Mouse (Mus musculus) bone marrow, adult 2 months (tissue): ENCODE results near the gene Serinc3. TPM values are rescaled to one million over a fixed set of nuclear protein-coding genes. Genes with fewer than 3 reads are reported as not detected.
A peak's percentile ranks its signal among the peaks of the same experiment; 100 is the strongest.

Source experiments
- H3K27ac ChIP-seq: fragments of 200-500 bp; 2 replicates; pipeline ENCODE4 v1.5.1; 2012; ENCODE audit warnings: low read depth, mild to moderate bottlenecking, control low read depth, inconsistent platforms, low read length; ENCODE audit not compliant: control insufficient read depth, poor library complexity, insufficient read depth
- H3K4me1 ChIP-seq: fragments of 200-500 bp; 2 replicates; pipeline ENCODE4 v1.6.1; 2011; ENCODE audit warnings: low read length; ENCODE audit not compliant: control insufficient read depth, insufficient read depth
- H3K4me3 ChIP-seq: fragments of 200-500 bp; replicated peaks from 2 replicates; pipeline ENCODE3; 2011; ENCODE audit warnings: mild to moderate bottlenecking, low read depth, low read length, control low read depth; ENCODE audit not compliant: control insufficient read depth
- CTCF ChIP-seq: fragments of 200-500 bp; IDR thresholded peaks from 2 replicates; pipeline ENCODE4 v1.5.1; 2011; ENCODE audit warnings: low read length, control low read depth; ENCODE audit not compliant: control insufficient read depth, insufficient read depth
- POLR2A ChIP-seq: fragments of 200-500 bp; IDR thresholded peaks from 2 replicates; pipeline ENCODE4 v1.6.1; 2011; ENCODE audit warnings: low read depth, mild to moderate bottlenecking, control low read depth, low read length, borderline replicate concordance; ENCODE audit not compliant: control insufficient read depth
- WGBS: fragments of 180-500 bp; shearing (Covaris S2); methylation state at CpG from one replicate; pipeline ENCODE4 v1.1.7; 2018; 5-methylcytosine and 5-hydroxymethylcytosine counted together
- polyA plus RNA-seq: library from polyadenylated mRNA; stranded (reverse); fragments of >200 nt; gene quantifications from 2 replicates; pipeline ENCODE4 v1.2.4, GENCODE M21; 2011; ENCODE audit warnings: low replicate concordance; ENCODE audit not compliant: missing spikeins, insufficient read depth, insufficient read length

Gene Serinc3
- polyA plus RNA-seq, 1 experiment, result 328 TPM

- no peak overlapping the region for H3K4me3 ChIP-seq
- 89% methylated on average over 3 of the region's 3 CpGs for WGBS
- no peak overlapping the region for H3K27ac ChIP-seq
- TF ChIP-seq POLR2A, result no peak
- no peak for TF ChIP-seq CTCF
- H3K4me1 ChIP-seq, result peaks cover 1% of the 10 kb centered on the region; the same call in 1 of the 2 replicates
Observed at GRCm38 (mm10) chr2:163686886-163687285, 42.0 kb upstream of the Serinc3 start.

GRCm38 (mm10) chr2:163686233-163686632, 41.3 kb upstream of the Serinc3 start:
- no peak overlapping the region for H3K27ac ChIP-seq
- 76% methylated on average over 5 of the region's 5 CpGs for WGBS
- TF ChIP-seq CTCF, result no peak
- no peak for TF ChIP-seq POLR2A
- H3K4me3 ChIP-seq, result no peak overlapping the region
- peaks cover 1% of the 10 kb centered on the region; the same call in 1 of the 2 replicates for H3K4me1 ChIP-seq

GRCm38 (mm10) chr2:163685761-163686200, 40.9 kb upstream of the Serinc3 start:
- Histone ChIP-seq H3K27ac (no peak overlapping the region), H3K4me3 (no peak overlapping the region), H3K4me1 (peaks cover 1% of the 10 kb centered on the region; the same call in 1 of the 2 replicates)
- 76% methylated on average over 6 of the region's 6 CpGs for WGBS
- TF ChIP-seq CTCF (no peak), POLR2A (no peak)

GRCm38 (mm10) chr2:163685287-163685686, 40.4 kb upstream of the Serinc3 start:
- H3K27ac ChIP-seq, result no peak overlapping the region
- no peaks in the 10 kb centered on the region; the same call in 1 of the 2 replicates for H3K4me1 ChIP-seq
- no peak overlapping the region for H3K4me3 ChIP-seq
- no peak for TF ChIP-seq POLR2A
- no peak for TF ChIP-seq CTCF
- 84% methylated on average over 4 of the region's 4 CpGs for WGBS

GRCm38 (mm10) chr2:163682344-163682743, 37.4 kb upstream of the Serinc3 start:
- H3K4me3 ChIP-seq, result no peak overlapping the region
- H3K27ac ChIP-seq, result no peak overlapping the region
- peaks cover 3% of the 10 kb centered on the region; the same call in 1 of the 2 replicates for H3K4me1 ChIP-seq
- WGBS, result 91% methylated on average over 2 of the region's 2 CpGs
- no peak for TF ChIP-seq POLR2A
- TF ChIP-seq CTCF, result no peak

GRCm38 (mm10) chr2:163676745-163677144, 31.8 kb upstream of the Serinc3 start:
- WGBS, result 24% methylated on average over 3 of the region's 3 CpGs
- TF ChIP-seq CTCF (no peak), POLR2A (no peak)
- Histone ChIP-seq H3K27ac (no peak overlapping the region), H3K4me3 (no peak overlapping the region), H3K4me1 (peaks cover 6% of the 10 kb centered on the region)

GRCm38 (mm10) chr2:163676321-163676720, 31.4 kb upstream of the Serinc3 start:
- no peak overlapping the region for H3K27ac ChIP-seq
- WGBS, result 76% methylated on average over 4 of the region's 4 CpGs
- peaks cover 6% of the 10 kb centered on the region for H3K4me1 ChIP-seq
- no peak overlapping the region for H3K4me3 ChIP-seq
- TF ChIP-seq CTCF, result no peak
- no peak for TF ChIP-seq POLR2A

- no peak overlapping the region for H3K4me3 ChIP-seq
- TF ChIP-seq POLR2A (no peak), CTCF (no peak)
- peaks cover 6% of the 10 kb centered on the region for H3K4me1 ChIP-seq
- 63% methylated on average over 6 of the region's 6 CpGs for WGBS
- H3K27ac ChIP-seq, result no peak overlapping the region
Observed at GRCm38 (mm10) chr2:163675662-163676061, 30.7 kb upstream of the Serinc3 start.

GRCm38 (mm10) chr2:163675144-163675619, 30.3 kb upstream of the Serinc3 start:
- TF ChIP-seq CTCF, result no peak
- no peak for TF ChIP-seq POLR2A
- 81% methylated on average over 5 of the region's 5 CpGs for WGBS
- Histone ChIP-seq H3K4me3 (no peak overlapping the region), H3K4me1 (peaks cover 6% of the 10 kb centered on the region), H3K27ac (peak overlapping the region; percentile 47; the same call in 1 of the 2 replicates)
